Mouse (Mus musculus): ENCODE measurements around the gene Ube2z.

Ube2z gene

GRCm38 (mm10) chr11:96050854-96051253 is 14.3 kb downstream of the Ube2z start:
- DNase-seq: no peak

GRCm38 (mm10) chr11:96049939-96050338 is 15.2 kb downstream of the Ube2z start:
- DNase-seq: peak in 1 of 2 experiments; percentile 29

- DNase-seq: no peak
These were observed 17.5 kb downstream of the Ube2z start for GRCm38 (mm10) chr11:96047469-96048373.

GRCm38 (mm10) chr11:96046793-96047192 is 18.4 kb downstream of the Ube2z start:
- DNase-seq: no peak

GRCm38 (mm10) chr11:96046028-96046427 is 19.2 kb downstream of the Ube2z start:
- no peak for DNase-seq

- no peak for DNase-seq
These were observed 20.2 kb downstream of the Ube2z start for GRCm38 (mm10) chr11:96044803-96045567.

GRCm38 (mm10) chr11:96038560-96038959 is 26.6 kb downstream of the Ube2z start:
- no peak for DNase-seq

GRCm38 (mm10) chr11:96037499-96037898 is 27.7 kb downstream of the Ube2z start:
- no peak for DNase-seq

GRCm38 (mm10) chr11:96035133-96035532 is 30.1 kb downstream of the Ube2z start:
- peak in 1 of 2 experiments; percentile 59 for DNase-seq

- peak; percentile 98 for DNase-seq
These were observed 30.6 kb downstream of the Ube2z start, which contains the start of gene Snf8 for GRCm38 (mm10) chr11:96034596-96035052. TSS of gene Snf8 (plus strand) at chr11:96034885.

- no peak for DNase-seq
These were observed 31.1 kb downstream of the Ube2z start for GRCm38 (mm10) chr11:96034116-96034515.

- DNase-seq: no peak
These were observed 31.9 kb downstream of the Ube2z start for GRCm38 (mm10) chr11:96033264-96033663.

- no peak for DNase-seq
These were observed 33.5 kb downstream of the Ube2z start for GRCm38 (mm10) chr11:96031701-96032100.

- no peak for DNase-seq
These were observed 34.6 kb downstream of the Ube2z start for GRCm38 (mm10) chr11:96030571-96030970.

- DNase-seq: no peak
These were observed 37.1 kb downstream of the Ube2z start for GRCm38 (mm10) chr11:96028130-96028529.

- DNase-seq: no peak
These were observed 44.6 kb downstream of the Ube2z start for GRCm38 (mm10) chr11:96020622-96021021.

GRCm38 (mm10) chr11:96017941-96018351 is 47.2 kb downstream of the Ube2z start:
- no peak for DNase-seq

GRCm38 (mm10) chr11:96015421-96015820 is 49.8 kb downstream of the Ube2z start:
- DNase-seq: no peak

GRCm38 (mm10) chr11:96011982-96012381 is 53.2 kb downstream of the Ube2z start:
- no peak for DNase-seq

GRCm38 (mm10) chr11:96008827-96009226 is 56.4 kb downstream of the Ube2z start:
- DNase-seq: no peak

- DNase-seq: peak; percentile 14 to 46
These were observed 57.5 kb downstream of the Ube2z start for GRCm38 (mm10) chr11:96007516-96008235.

- DNase-seq: peak; percentile 11 to 26
These were observed 58.2 kb downstream of the Ube2z start for GRCm38 (mm10) chr11:96006852-96007515.
